Mouse (Mus musculus) gastrocnemius, adult 8-10 months (tissue): ENCODE measurements at regions not wholly inside any gene's neighbourhood (a gene's known extent, or its start where the extent isn't known, plus 50 kb on each side); places are given as distances from the start of the nearest gene placed in this dataset.
A peak's percentile ranks its signal among the peaks of the same experiment; 100 is the strongest.

Source experiments
- DNase-seq, 2 experiments: peaks; one replicate each; pipeline ENCODE4 v3.0.0; 2022; ENCODE audit warnings: low spot score in 2 of 2

- no peak for DNase-seq
These were observed 56.5 kb downstream of the Kctd12 start for GRCm38 (mm10) chr14:102925769-102926443.

- no peak for DNase-seq
These were observed 57.8 kb downstream of the Kctd12 start for GRCm38 (mm10) chr14:102924674-102925073.

- no peak for DNase-seq
These were observed 59.9 kb downstream of the Kctd12 start for GRCm38 (mm10) chr14:102922496-102922993.

- DNase-seq: no peak
These were observed 62.0 kb downstream of the Kctd12 start for GRCm38 (mm10) chr14:102920415-102920814.

- DNase-seq: no peak
These were observed 63.1 kb downstream of the Kctd12 start for GRCm38 (mm10) chr14:102919261-102919801.

GRCm38 (mm10) chr14:102917929-102918328, 64.5 kb downstream of the Kctd12 start:
- DNase-seq: no peak

GRCm38 (mm10) chr14:102915918-102916317, 66.5 kb downstream of the Kctd12 start:
- DNase-seq: peak in 1 of 2 experiments; percentile 13

GRCm38 (mm10) chr14:102911582-102911981, 70.9 kb downstream of the Kctd12 start:
- no peak for DNase-seq

GRCm38 (mm10) chr14:102908990-102909389, 73.4 kb downstream of the Kctd12 start:
- no peak for DNase-seq

- no peak for DNase-seq
These were observed 74.9 kb downstream of the Kctd12 start for GRCm38 (mm10) chr14:102907411-102908103.

- no peak for DNase-seq
These were observed 75.6 kb downstream of the Kctd12 start for GRCm38 (mm10) chr14:102906826-102907225.

- no peak for DNase-seq
These were observed 76.2 kb downstream of the Kctd12 start for GRCm38 (mm10) chr14:102906286-102906685.

- DNase-seq: peak; percentile 55 to 58
These were observed 79.5 kb downstream of the Kctd12 start for GRCm38 (mm10) chr14:102902906-102903305.

- DNase-seq: no peak
These were observed 80.2 kb downstream of the Kctd12 start for GRCm38 (mm10) chr14:102902236-102902635.

- DNase-seq: no peak
These were observed 84.0 kb downstream of the Kctd12 start for GRCm38 (mm10) chr14:102898445-102898844.

- no peak for DNase-seq
These were observed 85.4 kb downstream of the Kctd12 start for GRCm38 (mm10) chr14:102897039-102897438.

GRCm38 (mm10) chr14:102896527-102896926, 85.9 kb downstream of the Kctd12 start:
- no peak for DNase-seq

- DNase-seq: no peak
These were observed 89.2 kb downstream of the Kctd12 start for GRCm38 (mm10) chr14:102893241-102893640.

- DNase-seq: no peak
These were observed 90.9 kb downstream of the Kctd12 start for GRCm38 (mm10) chr14:102891552-102891951.

GRCm38 (mm10) chr14:102885240-102885598, 97.2 kb downstream of the Kctd12 start:
- DNase-seq: no peak

- DNase-seq: no peak
These were observed 97.7 kb downstream of the Kctd12 start for GRCm38 (mm10) chr14:102884539-102885239.
